Mouse (Mus musculus) mesoderm, embryonic 11.5 days (tissue): ENCODE measurements around the gene Asb14.
"Not testable (repeated sequence)": the region's sequence is repeated elsewhere in the genome, so short reads cannot be mapped to it uniquely, and the experiment has no call there.

Experiments
- DNase-seq: peaks from one replicate; pipeline ENCODE4 v3.0.0-alpha.2; 2012; ENCODE audit warnings: low read depth, low spot score

Gene Asb14

DNA sequence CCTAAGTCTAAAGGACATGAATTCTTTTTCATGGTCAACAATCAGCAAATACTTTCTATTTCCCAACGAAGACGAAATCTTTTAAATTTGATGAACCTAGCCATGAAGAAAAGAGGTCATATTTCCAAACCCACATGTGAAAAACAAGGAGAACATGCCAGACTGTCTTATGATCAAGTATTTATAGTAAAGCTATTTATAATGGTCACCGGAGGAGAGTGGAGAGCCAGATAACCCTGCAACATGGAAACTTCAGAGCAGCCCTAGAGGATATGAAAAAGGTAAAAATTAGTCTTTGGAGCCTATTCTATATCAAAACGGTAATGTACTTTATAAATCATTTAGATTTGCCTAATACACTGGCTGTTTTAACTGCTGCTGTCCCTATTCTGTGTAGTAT, at the start of gene Asb14:
Gene Asb14, plus strand, starts transcription at position 166 of the 400 bp plus-strand sequence.
- no peak for DNase-seq

DNA sequence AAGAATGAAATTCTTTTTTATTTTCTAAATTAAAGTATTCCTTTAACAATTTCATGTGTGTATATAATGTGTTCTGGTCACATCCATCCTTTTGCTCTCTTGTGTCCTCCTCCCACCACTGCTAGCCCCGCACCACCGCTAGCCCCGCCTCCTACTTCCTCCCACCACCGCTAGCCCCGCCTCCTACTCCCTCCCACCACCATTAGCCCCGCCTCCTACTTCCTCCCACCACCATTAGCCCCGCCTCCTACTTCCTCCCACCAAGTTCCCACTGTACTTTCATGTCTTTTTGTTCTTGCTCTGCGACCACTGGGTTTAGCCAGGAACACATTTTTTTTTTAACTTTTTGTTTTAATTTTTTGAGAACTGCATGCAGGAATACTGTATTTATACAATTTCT, 41.3 kb upstream of the Asb14 start:
- DNase-seq, result no peak

DNA sequence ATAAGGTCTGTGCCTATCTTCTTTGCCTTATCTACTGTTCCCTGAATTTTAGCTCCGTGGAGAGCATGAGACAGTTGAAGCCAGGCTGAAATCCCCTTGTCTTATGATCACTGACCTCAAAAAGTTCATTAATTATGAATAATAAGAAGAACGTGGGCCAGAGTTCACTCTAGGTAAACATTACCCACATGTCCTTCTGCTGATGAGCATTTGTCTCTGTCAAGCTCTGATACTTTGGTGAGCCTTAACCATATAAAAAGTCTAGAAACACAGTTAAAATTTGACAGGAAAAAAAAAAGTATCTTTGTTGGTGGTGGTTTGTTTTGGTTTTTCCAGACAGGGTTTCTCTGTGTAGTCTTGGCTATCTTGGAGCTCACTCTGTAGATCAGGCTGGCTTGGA, 40.3 kb upstream of the Asb14 start:
- DNase-seq, result no peak

DNA sequence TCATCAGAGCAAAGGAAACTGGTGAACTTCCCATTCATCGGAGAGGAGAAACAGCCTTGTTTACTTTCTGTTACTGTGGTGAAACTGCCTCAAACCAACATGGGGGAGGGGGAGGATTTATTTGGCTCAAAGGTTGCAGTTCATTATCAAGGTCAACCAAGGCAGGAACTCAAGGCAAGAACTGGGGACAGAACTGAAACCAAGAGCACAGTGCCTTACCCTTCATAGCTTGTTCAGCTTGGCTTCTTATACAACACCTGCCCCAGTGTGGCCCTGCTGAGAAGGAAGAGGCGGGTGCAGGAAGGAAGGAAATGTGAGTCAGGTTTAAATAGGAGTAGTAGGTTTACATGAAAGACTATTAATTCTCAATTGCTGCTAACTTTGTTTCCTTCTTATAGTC, 36.0 kb upstream of the Asb14 start:
- DNase-seq, result no peak

DNA sequence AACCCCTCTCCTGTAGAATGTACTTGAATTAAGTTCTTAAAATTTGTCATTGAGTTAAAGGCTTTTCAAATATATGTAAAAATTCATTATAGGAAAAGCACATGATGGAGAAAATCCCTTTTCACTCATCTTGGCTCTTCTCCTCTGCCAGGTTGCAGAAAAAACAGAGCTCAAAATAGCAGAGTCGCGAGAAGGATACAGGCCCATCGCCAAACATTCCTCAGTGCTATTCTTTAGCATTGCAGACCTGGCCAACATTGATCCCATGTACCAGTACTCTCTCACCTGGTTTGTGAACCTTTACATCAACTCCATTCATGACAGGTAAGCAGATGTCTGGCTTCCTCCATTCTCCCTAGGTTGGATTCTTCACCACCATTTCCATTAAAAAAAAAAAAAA, 35.3 kb upstream of the Asb14 start:
- no peak for DNase-seq

DNA sequence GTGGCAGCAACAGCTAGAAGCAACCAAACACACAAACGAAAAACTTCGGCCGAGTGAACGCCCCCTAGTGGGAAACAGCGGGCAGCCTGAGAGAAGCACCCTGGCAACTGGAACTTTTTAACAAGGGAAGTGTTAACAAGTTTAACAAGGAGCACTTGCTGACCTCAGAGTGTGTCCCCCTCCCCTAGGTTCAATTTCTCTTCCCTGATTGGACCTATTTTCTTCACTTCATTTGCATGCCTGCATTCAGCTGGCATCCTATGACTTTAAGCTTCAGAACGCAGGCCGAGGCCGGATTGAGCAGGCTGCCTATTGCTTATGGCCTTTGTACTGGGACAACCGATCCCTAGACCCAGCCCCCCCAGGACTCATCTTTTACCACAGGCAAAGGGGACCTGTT, 27.0 kb upstream of the Asb14 start:
- DNase-seq, result peak; percentile 4

DNA sequence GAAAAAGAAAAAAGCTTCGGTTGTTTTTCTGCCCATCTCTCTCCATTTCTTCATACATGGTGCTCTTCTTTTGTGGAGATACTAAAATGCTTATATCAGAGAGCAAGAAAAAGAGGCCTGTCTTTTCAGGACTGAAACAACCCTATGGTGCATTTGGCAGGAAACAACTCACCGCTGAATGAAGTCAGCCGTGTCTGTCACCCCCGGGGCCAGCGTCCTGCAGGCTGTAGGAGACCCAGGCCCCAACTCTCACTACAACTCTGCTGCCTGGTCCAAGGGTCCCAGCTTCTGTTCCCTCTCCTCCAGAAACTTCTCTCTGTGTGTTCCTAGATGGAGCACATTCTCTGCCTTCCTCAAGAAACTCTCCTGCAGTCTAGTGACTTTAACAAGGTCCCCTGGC, 26.1 kb upstream of the Asb14 start:
- no peak for DNase-seq

DNA sequence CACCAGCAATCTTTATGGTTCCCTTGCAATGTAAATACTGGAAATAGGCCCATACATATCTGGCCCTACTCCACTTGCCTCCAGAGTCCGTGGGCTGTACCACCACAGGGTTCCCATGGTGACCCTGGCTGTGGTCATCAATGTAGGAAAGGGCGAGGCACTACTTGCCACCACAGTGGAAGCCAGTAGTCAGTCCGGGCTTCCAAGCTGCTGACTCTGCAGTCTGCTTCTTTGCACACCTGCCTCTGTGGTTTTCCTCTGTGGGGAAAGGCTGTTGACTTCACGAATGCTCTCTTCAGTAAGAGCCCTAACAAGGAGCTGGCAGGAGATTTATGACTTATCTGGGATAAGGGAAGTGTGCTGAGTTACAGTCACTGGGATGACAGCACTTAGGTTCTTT, 15.6 kb upstream of the Asb14 start:
- DNase-seq, result no peak

DNA sequence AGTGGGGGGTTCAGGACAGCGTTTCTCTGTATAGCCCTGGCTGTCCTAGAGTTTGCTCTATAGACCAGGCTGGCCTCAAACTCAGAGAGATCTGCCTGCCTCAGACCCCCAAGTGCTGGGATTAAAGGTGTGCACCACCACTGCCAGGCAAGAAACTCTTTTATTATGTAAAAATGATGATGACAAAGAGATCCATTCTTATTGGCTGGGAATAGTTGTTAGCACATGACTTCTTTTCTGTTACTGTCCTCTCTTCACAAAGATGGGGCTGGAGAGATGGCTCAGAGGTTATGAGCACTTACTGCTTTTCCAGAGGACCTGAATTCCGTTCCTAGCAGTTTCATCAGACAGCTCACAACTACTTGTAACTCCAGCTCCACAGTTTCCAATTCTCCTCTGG, 14.4 kb upstream of the Asb14 start:
- DNase-seq, result no peak

DNA sequence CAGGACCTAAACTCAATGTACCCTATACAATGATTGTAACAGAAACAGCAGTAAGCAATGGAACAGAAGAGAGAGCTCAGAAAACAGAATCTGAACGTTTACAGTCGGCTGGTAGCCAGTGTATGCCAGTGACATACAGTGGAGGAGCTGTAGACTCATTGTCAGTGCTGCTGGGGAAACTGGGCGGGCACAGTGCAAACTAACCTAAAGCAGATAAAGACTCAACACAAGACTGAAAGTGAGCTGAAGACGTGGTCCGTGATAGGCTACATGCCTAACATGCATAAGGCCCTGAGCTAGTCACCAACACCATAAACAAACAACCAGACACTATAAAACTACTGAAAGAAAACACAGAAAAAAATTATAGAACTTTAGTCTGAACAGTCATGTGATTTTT, 12.7 kb upstream of the Asb14 start:
- no peak for DNase-seq

DNA sequence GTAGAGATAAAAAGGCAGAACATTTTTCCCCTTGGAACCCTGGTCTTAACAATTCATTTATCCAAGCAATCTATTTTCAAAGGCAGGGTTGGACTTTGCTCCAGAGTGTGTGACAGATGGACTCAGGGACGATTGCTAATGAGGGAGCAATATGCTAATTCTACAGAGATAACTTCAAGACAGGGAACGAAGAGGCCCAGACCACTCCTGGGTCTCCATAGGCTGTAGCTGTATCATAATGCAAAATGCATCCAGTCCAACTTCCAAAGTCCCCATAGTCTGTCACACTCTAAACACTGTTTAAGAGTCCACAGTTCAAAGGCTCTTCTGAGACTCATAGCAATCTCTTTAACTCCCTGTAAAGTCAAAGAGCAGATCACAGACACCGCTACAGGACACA, 7.1 kb upstream of the Asb14 start:
- DNase-seq, result no peak

DNA sequence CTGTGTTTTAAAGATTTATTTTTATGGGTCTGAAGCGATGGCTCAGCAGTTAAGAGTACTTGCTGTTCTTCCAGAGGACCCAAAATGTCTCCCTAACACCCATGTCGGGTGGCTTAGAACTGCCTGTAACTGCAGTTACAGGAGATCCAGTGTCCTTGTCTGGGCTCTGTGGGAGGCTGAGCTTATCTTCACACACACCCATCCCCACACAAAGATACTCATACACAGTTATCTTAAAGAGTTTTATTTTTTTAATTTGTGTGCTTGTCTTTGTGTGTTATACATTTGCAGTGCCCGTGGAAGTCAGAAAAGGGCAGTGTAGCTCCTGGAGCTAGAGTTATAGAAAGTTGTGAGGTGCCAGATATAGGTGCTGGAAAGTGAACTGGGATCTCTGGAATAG, 3.6 kb upstream of the Asb14 start:
- DNase-seq, result no peak

DNA sequence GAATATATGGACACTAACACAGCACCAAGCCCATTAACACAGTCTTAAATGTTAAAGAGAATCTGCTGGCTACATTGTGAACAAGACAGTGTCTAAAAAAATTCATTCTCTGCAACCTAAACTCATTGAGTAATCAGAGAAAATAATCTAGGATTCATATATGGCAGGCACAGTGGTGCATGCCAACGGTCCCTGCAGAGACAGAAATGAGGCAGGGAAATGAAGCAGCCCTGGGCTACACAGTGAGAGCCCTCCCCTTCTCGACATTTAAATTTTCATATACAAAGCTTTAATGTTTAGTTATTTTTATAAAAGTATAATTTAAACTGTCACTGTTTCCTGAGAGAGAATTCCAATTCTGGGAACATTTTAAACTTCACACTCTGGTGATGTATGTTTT, 5.1 kb downstream of the Asb14 start:
- no peak for DNase-seq

DNA sequence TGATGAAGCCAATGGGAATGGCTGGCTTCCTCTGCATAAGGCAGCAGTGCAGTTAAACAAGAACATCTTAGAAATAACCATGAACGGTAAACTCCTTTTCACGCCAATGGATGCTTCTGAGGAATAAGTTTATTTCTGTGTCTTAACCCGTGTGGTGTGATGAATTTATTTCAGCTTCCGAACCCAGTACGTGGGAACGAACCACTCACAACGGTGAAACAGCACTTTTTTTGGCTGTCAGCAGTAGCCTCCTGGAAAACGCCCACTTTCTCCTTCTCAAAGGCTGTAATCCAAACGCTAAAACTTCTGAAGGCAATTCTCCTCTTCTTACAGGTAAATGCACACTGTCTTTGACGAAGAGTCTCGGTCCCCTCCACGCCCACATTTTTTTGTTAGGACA, 6.5 kb downstream of the Asb14 start:
- DNase-seq, result no peak

DNA sequence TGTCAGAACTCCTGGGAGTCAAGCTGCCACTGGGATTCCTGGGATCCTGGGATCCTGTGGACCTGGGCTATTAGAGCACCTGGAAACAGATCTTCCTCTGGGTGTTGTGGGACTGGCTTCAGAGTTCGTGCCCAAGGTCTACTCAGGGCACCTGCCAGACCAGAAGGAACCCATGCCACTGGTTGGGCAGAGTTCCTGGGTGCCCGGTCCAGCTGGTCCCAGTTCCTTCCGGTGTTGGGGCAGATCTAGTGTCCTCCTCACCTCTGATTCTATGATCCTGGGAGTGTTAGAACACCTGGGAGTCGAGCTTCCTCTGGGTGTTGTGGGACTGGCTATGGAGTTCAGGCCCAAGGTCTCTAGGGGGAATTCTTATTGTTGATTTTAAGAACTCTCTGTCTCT, 13.0 kb downstream of the Asb14 start:
- no peak for DNase-seq

DNA sequence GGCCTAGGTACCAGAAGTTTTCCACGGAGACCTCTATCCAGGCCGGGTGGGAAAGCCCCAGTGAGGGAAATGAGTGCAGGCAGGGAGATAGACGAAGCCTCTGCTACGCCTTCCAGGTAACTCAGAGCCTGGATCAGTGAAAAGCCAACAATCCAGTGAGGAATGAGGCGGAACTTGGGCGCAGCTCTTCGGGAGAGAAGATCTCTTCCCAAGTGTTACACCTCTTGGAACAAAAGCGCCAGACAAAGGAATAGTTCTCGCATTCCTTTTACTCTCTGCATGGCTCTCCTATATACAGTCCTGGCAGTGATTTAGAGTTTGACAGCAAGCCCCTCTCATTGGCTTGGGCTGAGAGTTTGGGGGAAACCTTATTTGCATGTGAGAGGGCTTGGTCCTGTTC, 16.1 kb downstream of the Asb14 start:
- not testable (repeated sequence) for DNase-seq

DNA sequence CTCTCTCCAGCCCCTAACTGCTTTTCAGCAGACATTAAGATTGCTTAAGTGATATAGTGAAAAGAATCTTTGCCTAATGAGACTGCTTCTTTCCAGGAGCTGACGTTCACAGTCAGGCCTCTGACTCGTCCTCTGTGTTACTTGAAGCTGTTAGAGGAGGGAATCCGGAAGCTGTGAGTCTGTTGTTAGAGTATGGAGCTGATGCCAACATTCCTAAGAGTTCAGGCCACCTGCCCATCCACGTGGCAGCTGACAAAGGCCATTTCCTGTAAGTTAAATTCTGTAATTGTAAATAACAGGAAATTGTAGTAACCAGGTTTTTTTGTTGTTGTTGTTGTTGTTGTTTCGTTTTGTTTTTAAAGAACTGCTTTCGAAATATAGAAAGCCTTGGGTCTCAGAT, 16.8 kb downstream of the Asb14 start:
- no peak for DNase-seq

DNA sequence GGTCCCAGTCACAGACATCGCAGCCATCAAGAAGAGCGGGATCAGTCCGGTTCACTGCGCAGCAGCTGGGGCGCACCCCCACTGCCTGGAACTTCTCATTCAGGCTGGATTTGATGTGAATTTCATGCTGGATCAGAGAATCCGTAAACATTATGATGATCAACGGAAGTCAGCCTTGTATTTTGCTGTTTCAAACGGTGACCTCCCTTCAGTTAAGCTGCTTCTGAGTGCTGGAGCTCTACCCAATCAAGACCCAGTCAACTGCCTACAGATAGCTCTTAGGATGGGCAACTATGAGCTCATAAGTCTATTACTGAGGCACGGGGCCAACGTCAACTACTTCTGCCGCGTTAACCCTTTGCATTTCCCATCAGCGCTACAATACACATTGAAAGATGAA, 17.5 kb downstream of the Asb14 start:
- DNase-seq, result no peak

DNA sequence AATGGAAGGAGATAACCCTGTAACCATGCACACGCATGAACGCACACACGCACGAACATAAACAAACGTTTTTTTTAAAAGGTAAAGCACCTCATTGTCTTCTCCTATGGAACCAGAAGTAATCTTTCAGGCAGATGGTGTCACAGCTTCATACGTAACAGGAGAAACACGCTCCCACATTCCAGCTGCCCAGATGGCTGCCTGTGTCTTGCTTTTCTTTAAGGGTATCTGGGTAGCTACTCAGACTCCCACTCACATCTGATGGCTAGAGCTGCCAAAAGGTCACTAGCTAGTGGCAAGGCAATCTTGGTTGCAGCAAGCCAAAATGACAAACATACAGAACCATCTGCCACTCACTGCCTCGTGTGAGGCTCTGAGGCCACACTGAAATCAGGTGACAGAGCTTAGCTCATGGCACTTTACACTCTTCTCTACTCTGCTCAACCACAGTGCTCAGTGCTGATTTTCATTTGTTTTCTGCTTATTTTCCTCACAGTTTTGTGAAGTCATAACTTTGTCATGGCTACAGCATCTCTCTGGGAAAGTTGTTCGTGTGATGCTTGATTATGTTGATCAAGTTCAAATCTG, 19.4 kb downstream of the Asb14 start:
- DNase-seq, result peak; percentile 56

DNA sequence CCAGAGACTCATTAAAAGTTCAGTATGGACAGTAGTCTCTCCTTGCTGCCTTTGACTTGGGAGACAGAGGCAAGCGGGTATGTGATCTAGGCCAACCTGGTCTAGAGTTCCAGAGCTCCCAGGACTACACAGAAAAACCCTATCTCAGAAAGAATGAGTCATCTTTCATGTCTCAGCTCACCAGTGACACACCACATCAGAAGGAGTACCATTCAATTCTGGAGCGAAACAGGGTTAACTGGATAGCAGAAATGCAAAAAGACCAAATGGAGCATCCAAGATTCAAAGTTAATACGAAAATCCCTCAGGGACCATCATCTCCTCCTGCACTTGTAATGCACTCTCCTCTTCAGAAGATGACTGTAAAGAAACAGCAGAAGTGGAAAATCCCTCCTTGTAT, 25.0 kb downstream of the Asb14 start:
- DNase-seq, result no peak

DNA sequence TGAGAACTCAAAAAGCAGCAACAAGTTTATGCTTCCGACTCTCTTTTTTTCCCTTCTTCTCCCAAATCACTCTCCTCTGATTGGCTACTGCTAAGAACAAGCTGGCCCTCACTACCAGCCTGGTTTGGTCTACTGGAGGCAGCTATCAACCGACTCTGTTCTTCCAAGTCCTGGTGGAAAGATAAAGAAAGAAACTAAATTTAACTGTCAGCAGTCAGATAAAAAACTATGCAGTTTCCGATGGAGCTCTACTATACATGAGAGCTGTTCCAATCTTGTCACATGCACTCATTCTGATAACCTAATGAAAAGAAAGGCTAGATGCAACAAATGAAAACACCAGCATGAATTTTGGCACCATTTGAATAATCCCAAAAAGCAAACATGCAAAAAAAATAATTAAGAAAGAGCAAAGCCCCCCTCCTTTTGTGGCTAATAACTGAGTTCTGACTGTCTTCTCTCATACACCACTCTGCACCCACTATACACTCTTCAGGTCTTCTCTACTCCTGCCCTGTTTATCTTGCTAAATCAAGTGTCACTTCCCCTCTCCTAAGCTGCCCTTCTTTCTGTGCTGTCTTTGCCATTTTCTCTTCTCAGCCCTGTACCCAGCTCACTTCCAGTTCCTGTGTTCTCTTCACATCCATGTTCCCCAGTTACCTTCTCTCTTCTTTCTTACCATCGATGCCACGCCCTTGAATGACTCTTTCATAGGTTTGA, 29.5 kb downstream of the Asb14 start:
- DNase-seq, result no peak

DNA sequence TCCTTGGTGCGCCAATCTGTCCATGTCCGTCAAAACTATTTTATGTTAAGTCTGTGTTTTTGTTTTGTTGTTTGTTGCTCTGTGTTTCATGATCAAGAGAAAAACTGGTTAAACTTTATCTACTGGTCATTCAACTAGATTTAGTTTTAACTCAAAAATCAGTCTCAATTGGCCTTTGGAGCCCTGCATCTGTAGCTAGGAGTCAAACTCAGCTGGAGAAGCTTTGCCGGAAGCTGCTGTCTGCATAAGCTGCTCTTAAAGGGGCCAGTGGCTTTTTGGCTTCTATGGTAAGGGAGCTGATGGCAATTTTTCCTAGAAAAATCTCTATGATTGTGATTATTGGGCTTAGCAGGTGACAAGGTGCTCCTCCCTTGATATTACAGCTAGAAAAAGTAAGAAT, 40.5 kb downstream of the Asb14 start:
- no peak for DNase-seq

DNA sequence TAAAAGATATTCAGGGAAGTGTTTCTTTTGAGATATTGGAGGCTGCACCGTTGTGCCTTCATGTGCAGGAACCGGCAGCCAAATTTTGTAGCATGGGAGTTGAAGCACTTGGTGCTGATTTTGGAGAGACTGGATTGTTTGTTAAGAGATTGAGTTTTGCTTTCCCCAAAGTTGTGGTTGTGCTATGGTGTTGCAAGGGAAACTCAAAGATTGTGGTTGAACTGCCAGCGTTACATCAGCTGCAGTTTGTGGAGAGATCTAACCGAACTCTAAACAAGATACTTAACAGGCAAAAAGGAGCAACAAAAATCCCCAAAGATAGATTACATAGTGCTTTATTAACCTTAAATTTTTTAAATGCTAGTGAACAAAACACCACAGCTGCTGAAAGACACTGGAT, 41.2 kb downstream of the Asb14 start:
- no peak for DNase-seq

DNA sequence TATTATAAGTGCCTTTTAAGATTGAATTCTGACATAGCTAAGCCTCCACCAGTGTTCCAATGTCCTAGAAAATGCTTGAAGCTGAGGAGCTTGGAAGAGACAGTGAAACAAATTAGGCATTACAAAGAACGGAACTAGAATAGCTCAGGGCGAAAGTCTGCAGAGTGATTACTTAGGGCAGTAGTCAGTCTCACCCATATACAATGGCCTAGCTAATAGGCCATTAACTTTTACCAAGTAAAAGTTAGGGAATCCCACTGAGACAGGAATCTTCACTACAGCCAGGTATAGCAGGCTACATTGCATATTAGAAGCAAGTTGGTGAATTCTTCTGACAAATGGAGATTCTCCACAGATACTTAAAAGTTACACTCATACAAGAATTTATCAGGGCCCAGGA, 61.8 kb downstream of the Asb14 start:
- DNase-seq, result not testable (repeated sequence)
